Mouse (Mus musculus): Measurements from ENCODE around the gene Pla2g16.

Gene Pla2g16

DNA sequence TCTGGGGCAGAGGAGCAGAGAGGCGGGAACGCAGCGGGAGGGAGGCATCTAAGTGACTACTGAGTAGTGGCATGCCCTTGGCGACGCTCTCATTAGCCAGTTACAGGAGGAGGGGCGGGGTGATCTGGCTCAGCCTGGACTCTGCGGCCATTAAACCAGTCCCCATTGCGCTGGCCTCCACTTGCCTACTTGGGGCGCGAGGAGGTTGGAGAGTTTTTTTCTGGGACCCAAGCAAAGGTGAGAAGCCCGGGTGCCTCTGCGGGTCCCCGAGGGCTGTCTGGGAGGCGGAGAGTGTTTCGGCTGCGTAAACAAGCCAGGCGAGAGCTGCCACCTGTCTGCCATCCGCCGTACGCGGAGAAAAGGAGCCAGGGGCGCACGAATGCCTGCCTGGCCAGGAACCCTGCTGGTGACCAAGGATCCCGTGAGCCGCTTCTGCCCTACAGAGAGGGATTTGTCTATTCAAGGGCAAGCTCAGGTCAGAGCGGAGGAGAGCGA is at the start of gene Pla2g16:
Pla2g16 (plus strand) TSS at position 132 of the 495 bp plus-strand sequence.
- peak; percentile 81 for DNase-seq (ENCODE audit: low read depth, low spot score)

- peak; percentile 66 for DNase-seq (ENCODE audit: low read depth, low spot score)
Measured at GRCm38 (mm10) chr19:7508026-7508425, 49.2 kb upstream of the Pla2g16 start.

DNA sequence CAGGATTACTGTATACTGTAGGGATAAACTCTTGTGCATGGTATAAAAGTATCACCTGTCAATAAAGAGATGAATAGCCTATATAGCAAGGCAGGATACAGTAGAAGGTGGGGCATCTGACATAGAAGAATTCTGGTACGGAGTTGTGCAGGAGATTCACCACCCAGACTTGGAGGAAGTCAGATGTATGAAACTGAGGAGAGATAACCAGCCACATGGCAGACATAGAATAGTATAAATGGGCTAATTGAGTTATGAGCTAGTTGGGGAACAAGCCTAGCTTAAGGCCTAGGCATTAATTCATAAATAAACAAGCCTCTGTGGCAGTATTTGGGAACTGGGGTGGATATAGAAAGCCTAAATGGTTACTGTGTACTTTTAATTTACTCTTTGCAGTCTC is 40.8 kb upstream of the Pla2g16 start:
- DNase-seq (ENCODE audit: low read depth, low spot score) = no peak

DNA sequence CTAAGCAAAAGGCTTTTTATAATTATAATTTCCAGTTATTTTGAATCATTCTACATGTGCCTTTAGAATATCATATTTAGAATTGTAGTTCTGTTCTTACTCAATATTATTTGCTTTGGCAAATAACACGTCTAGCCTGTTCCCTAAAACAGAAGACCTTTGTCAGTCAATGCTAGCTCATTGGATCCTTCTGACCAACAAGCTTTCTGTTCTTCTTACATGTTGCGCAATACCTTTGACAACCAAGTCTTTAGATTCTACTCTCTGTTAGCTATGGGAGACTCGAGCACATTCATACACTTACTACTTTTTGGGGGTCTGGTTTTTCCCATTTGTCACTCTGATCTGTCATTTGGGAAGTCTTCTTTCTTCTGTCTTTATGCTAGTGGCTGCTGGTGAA is 35.6 kb upstream of the Pla2g16 start:
- DNase-seq (ENCODE audit: low read depth, low spot score) = no peak

DNA sequence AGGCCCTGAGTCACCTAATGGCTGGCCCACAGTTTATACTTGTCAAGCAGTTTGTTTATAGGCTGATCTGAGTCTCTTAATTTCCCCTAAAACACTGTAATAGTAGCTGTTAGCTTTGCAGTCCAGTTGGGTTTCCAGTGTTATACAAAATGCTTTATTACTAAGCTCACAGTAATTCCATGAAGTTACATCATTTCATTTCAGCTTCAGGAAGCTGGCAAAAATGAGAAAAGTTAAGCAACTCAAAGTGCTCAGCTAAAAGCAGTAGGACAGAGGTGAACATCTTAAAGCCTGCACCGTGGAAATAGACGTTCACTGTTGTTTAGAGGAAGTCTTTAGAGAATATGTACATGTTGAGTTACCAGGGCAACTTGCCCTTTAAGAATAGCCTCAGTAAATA is 34.4 kb upstream of the Pla2g16 start:
- no peak for DNase-seq (ENCODE audit: low read depth, low spot score)

DNA sequence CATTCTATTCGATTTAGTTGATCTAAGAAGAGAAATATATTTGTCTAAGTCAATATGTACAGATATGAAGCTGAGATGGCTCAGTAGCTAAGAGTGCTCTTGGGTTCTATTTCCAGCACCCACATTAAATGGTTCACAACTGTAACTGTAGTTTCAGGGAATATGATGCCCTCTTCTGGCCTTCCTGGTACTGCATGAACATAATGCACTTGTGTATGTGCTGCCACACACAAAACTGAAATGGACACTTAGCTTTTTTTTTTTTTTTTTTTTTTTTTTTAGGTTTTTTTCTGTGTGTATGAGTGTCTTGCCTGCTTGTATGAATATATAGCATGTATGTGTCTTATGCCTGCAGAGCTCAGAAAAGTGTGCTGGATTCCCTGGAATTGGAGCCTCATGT is 34.0 kb upstream of the Pla2g16 start:
- peak; percentile 55 for DNase-seq (ENCODE audit: low read depth, low spot score)

DNA sequence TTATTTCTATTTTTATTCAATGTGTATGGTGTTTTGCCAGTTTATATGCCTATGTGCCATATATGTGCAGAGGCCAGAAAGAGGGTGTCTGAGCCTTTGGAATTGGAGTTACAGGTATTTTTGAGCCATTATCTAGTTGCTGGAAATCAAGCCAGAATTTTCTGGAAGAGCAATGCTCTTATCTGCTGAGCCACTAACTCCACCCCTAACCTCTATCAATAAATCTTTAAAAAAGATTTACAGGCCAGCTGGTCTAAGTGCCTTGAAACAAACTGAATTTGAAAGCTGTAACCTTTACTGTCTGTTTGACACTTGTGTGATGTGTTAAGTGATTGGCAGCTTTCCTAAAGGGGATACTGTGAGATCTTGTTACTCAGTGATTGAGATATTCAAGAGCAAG is 33.5 kb upstream of the Pla2g16 start:
- DNase-seq (ENCODE audit: low read depth, low spot score) = no peak

GRCm38 (mm10) chr19:7524879-7525278 is 32.4 kb upstream of the Pla2g16 start:
- DNase-seq (ENCODE audit: low read depth, low spot score) = no peak

DNA sequence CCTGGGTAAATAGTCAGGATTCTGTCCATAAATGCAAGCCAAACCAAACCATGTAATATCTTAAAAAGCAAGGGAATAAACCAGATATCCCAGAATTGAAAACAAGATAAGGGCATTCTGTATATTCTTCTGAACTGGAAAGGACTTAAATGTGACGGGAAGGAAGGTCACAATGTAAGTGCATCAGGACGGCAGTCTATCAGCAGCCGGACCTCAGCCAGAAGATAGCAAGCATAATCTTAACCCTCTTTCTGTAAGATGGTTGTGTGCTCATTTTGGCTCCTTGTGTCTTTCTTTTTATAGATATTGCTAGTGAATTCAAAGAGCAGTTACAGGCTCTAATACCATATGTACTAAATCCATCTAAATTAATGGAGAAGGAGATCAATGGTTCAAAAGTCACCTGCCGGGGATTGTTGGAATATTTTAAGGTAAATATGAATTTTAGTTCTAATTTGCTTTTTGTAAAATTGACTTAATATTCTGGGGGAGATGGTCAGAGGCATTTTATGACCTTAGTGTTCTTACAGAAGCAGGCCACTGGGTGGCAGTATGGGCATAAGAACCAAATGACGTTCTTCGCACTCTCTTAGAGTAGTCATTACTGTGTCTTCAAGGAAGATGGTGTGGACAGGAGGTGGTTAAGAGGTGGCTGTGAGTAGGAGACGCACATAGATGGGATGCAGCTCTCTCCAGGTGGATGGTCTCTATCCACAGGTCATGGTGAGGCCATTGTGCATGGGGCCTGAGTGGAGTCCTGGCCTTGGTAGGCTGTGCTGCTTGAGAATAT is 28.4 kb upstream of the Pla2g16 start:
- DNase-seq (ENCODE audit: low read depth, low spot score) = peak; percentile 73

- DNase-seq (ENCODE audit: low read depth, low spot score) = peak; percentile 14
Measured at GRCm38 (mm10) chr19:7531906-7532305, 25.4 kb upstream of the Pla2g16 start.

DNA sequence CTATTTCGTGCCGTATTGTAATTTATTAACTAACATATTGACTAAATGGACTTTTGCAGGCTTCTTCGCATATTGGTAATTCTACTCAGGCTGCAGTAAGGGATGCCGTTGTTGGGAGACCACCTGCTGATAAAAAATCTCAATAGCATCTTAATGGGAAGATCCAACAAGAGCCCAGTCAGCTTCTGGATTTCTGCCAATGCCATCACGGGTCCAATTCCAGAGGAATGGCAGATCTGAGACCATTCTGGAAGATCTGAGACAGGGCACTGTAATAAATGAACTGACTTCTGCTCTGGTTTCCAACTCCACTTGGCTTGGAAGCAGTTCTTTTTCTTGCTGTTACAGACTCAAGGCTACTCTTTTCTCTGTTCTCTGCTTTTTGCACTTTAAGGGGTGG is 23.4 kb upstream of the Pla2g16 start:
- DNase-seq (ENCODE audit: low read depth, low spot score) = no peak

DNA sequence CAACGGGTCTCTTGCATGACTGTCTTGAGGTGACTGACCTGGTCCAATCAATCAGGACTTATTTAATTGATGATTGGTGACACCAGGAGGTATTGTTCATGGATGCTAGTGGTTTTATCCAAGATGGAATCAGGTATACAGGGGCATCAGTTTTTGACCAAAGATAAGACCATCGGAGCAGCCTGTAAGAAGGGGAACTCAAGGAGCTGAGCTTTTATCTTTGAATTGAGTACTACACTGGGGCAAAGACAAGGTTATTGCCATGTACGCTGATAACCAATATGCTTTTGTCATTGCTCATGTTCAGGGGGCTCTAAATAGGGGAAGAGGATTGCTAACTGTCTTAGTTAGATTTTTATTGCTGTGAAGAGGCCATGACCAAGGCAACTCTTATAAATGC is 8.3 kb upstream of the Pla2g16 start:
- no peak for DNase-seq (ENCODE audit: low read depth, low spot score)

DNA sequence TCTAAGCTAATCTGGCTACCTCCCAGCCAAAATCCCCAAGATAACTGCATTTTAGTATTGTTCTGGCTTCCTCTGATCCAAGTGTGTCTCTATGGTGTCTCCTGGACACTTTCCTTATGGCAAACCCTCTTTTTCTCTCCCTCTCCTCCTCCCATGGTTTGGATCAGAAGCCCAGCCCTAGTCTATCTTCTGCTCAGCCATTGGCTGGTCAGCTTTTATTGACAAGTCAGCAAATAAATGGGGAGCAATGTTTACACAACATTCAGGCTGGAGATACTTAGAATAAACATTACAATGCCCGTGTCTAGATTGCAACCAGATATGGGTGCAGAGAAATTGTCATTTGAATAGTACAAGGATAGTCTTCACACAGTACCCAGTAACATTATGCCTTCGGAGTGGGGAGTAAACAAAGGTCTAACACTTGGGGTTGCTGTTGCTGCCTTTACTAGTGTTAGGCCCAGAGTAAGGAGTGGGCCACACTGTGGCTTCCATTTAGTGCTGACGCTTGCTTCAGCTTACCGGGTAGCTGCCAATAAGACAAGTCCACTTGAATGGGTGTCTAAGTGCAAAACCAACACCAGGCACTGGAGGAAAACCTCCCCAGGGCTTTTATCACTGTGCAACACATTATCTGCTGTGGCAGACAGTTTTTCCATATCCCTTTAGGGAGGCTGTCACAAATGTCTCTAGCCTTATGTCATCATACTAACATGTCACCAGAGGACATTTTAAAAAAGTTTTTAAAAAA is 5.5 kb upstream of the Pla2g16 start:
- no peak for DNase-seq (ENCODE audit: low read depth, low spot score)

- DNase-seq (ENCODE audit: low read depth, low spot score) = no peak
Measured at GRCm38 (mm10) chr19:7552301-7552673, 5.0 kb upstream of the Pla2g16 start.

DNA sequence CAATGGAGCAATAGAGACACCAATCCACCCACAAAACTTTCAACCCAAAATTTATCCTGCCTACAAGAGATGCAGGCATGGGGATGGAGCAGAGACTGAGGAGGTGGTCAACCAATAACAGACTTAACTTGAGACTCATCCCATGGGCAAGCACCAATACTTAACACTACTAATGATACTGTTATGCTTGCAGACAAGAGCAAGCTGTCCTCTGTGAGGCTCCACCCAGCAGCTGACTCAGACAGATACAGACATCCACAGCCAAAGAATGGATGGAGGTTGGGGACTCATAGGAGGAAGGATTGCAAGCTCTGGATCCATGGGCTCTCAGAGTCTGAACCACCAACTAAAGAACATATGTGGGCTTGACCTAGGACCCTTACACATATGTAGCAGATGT is 3.8 kb upstream of the Pla2g16 start:
- DNase-seq (ENCODE audit: low read depth, low spot score) = no peak

GRCm38 (mm10) chr19:7554881-7555280 is 2.4 kb upstream of the Pla2g16 start:
- no peak for DNase-seq (ENCODE audit: low read depth, low spot score)

DNA sequence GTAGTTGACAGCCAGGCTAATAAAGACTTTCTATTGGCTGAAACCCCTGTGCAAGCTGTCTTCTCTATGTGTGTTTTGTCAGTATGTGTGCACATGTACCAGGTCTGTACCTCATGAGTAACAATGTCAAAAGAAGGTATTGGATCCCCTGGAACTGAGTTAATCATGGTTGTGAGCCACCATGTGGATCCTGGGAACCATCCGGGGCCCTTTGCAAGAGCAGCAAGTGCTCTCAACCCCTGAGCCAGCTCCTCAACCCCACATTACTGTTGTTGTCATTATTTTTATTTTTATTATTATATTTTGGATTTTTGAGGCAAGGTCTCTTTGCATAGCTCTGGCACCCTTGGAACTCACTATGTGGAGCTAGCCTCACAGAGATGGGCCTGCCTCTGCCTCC is 618 bp upstream of the Pla2g16 start:
- DNase-seq (ENCODE audit: low read depth, low spot score) = no peak

DNA sequence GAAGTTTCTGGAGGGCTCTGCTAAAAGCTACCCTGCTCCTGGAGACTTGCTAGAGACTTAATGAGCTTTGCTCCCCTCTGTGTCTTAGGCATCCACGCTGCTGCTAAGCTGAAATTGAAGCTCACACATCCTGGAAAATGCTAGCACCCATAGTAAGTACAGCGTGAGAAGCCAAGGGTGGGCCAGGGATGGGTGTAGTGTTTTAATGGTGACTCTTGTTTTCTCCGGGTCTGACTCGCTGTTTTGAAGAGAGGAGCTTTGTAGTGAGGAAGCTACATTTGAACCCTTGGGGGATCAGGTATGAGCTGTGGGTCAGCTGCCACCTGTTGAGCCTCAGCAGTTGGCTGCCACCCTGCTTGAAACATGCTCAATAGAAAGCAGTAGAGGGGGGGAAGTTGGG is 585 bp downstream of the Pla2g16 start:
- no peak for DNase-seq (ENCODE audit: low read depth, low spot score)

DNA sequence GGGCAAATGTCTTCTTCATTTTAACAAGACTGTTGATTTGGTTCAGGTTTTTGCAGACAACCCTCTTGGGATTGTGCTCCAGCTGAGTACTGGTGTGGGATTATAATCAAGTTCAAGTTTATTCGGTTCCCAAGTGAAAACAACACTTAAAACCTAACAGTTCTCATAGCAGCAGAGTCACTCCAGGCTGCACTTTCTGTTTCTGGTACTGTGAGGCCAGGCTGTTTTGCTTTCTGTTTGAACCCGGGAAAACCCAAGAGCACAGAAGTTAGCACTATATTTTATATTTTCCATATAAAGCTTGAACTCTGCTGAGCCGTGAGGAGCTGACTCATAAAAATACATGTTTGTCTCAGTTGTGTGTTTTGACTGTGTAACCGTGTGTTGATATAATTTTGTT is 1.4 kb downstream of the Pla2g16 start:
- no peak for DNase-seq (ENCODE audit: low read depth, low spot score)

DNA sequence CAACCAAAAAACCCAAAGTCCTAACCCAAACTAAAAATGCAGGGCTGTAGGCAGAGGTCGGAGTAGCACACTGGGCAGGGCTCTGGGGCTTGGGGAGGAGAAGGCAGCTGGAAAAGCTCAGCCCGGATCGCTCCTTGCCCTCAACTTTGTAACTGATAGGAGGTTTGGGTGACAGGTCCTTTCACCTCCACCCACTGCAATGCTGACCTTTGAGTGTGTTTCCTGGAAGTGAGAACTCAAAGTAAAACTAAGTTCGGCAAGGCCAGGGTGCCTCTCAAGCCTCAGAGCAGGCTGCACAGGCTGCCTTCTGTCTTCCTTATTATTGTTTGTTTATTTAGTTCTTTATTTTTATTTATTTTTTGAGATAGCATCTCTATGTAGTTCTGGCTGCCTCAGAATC is 2.7 kb downstream of the Pla2g16 start:
- DNase-seq (ENCODE audit: low read depth, low spot score) = no peak

DNA sequence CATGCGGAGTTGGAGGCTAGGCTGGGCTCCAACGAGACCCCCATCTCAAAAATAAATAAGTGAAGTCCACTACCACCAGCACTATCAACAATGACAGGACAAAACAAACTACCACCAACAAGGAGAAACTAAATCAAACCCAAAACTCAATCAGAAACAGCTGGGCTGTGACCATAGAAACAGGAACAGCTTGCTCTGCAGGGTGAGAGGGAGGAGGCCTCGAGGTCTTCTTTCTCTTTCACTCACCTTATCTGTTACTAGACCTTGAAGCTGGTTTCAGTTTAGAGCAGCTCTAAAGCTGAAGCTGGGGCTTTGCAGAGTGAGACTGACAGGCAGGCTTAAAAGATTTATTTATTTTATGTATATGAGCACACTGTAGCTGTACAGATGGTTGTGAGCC is 4.2 kb downstream of the Pla2g16 start:
- no peak for DNase-seq (ENCODE audit: low read depth, low spot score)

DNA sequence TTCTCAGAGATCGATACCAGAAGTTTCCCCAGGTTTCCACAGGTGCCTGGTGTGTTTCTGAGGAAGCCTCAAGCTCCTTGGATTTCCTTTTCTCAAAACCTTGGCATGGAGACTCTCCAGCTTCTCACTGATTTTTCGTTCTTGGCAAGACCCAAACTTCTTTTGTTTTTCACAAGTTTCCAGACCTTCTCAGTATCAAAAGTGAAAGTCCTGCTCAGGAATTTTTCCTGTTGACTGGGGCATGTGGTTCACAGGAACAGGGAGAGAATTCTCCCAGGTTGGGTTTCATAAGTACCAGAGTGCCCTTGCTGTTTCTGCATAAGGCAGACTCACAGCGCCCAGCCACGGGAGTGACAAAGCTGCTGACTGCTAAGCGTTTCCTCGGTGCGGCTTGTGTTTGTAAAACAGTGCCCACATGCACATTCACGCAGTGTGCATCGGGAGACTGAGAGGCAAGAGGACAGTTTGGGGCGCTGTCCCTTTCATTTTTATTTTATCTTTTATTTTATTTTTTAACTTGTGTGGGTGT is 5.4 kb downstream of the Pla2g16 start:
- no peak for DNase-seq (ENCODE audit: low read depth, low spot score)

DNA sequence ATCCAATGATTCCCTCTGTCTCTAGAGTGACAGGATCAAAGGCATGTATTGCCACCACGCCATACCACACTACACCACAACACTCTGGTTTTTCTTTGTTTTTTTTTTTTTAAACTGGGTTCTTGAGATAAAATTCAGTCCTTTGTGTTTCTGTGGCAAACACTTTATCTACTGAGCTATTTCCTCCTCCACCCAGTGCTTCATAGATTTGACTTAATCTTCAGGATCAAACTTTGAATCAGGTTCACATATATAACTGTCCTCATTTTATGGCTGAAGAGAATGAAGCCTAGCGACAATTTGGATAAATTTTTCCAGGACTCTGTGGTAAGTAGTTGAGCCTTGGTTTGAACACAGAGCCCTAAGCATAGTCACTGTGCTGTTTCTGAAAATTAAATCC is 6.4 kb downstream of the Pla2g16 start:
- no peak for DNase-seq (ENCODE audit: low read depth, low spot score)

Measured in ZHBTc4 (cell line).